Mouse (Mus musculus) E14TG2a.4 (cell line): Measurements from ENCODE around the gene Rpf2.

Experiments
- CTCF ChIP-seq: conservative IDR thresholded peaks from 2 replicates; pipeline ENCODE4 v1.5.1; 2014; ENCODE audit warnings: low read length
- NANOG ChIP-seq: IDR thresholded peaks from 2 replicates; pipeline ENCODE4 v1.6.1; 2014; ENCODE audit warnings: borderline replicate concordance, low read length, mixed read lengths
- POU5F1 ChIP-seq: IDR thresholded peaks from 2 replicates; pipeline ENCODE4 v1.6.1; 2014; ENCODE audit warnings: low read length, borderline replicate concordance

GRCm38 (mm10) chr10:40227660-40228303 lies 19.1 kb downstream of the Rpf2 start:
- no peak for TF ChIP-seq CTCF
- TF ChIP-seq POU5F1, result no peak
- TF ChIP-seq NANOG, result no peak
